Mouse (Mus musculus) hindbrain, embryonic 10.5 days (tissue): ENCODE measurements around the gene Sh3bp5. TPM values are rescaled to one million over a fixed set of nuclear protein-coding genes. Genes with fewer than 3 reads are reported as not detected.

Experiments used
- DNase-seq: peaks from one replicate; pipeline ENCODE4 v3.0.0-alpha.2; 2017; ENCODE audit warnings: low spot score
- H3K27ac ChIP-seq: fragments of 300-500 bp; sonication (generic); 2 replicates; pipeline ENCODE4 v1.5.1; 2016; ENCODE audit warnings: mild to moderate bottlenecking, moderate library complexity
- H3K27me3 ChIP-seq: fragments of 300-500 bp; sonication (generic); 2 replicates; pipeline ENCODE4 v1.6.1; 2016; ENCODE audit warnings: mild to moderate bottlenecking; ENCODE audit not compliant: poor library complexity, insufficient read depth, severe bottlenecking
- H3K36me3 ChIP-seq: fragments of 300-500 bp; sonication (generic); 2 replicates; pipeline ENCODE4 v1.6.1; 2016; ENCODE audit warnings: mild to moderate bottlenecking, moderate library complexity
- H3K4me1 ChIP-seq: fragments of 300-500 bp; sonication (generic); replicated peaks from 2 replicates; pipeline ENCODE4 v1.6.1; 2016; ENCODE audit warnings: mild to moderate bottlenecking
- H3K4me3 ChIP-seq: fragments of 300-500 bp; sonication (generic); 2 replicates; pipeline ENCODE4 v1.5.1; 2016; ENCODE audit warnings: mild to moderate bottlenecking, moderate library complexity
- H3K9me3 ChIP-seq: fragments of 300-500 bp; sonication (generic); 2 replicates; pipeline ENCODE4 v1.6.1; 2016; ENCODE audit warnings: mild to moderate bottlenecking, moderate library complexity
- WGBS: fragments of 180-500 bp; shearing (Covaris S2); methylation state at CpG from one replicate; pipeline ENCODE4 v1.1.7; 2016; 5-methylcytosine and 5-hydroxymethylcytosine counted together
- polyA plus RNA-seq: library from polyadenylated mRNA; unstranded; fragments of >200 nt; fragmentation: Nextera tagmentation; extraction: Ambion mirVana; gene quantifications from 2 replicates; pipeline ENCODE4 v1.2.1, GENCODE M21; 2016

Sh3bp5 gene
- polyA plus RNA-seq, 1 experiment from 2014 or later, result 23.7 TPM

DNA sequence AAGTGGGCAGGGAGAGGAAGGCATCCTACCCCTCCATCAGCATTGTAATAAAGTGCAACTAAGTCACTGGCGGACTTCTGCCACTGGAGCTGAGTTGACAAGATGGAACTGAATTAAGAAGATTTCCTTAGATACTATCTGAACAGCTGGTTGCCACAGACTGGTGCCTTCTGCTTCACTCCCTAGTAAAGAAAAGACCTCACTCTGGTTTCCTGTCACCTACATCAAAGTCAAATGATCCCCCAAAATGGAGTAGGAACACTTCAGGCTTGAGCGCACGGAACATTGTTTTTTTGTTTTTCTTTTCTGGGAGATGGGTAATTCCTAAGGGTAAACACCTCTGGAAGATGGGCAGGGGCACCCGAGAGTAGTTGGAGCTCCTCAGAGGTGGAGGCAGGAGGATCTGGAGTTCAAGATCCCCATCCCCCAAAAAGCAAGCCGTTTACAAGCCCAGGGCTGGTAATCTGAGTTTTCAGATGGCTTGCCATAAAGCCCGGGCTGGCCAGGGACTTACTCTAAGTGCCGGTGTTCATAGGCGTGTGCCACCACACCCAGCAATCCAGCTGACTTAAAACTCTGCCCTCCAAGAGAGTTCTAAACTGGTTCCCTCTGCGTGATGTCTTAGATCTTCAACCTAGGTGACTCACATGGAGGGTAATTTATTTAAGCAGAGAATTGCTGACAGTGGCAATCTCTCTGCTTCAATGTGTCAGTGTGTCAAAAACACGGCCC lies 21.5 kb downstream of the Sh3bp5 start:
- no peak for DNase-seq
- 77% methylated on average over 10 of the region's 10 CpGs for WGBS
- Histone ChIP-seq H3K9me3 (no peaks in the 10 kb centered on the region), H3K4me1 (peaks cover 65% of the 10 kb centered on the region), H3K27ac (peak overlapping the region; percentile 72), H3K27me3 (no peaks in the 10 kb centered on the region), H3K36me3 (no peaks in the 10 kb centered on the region; the same call in 1 of the 2 replicates), H3K4me3 (no peak overlapping the region)

DNA sequence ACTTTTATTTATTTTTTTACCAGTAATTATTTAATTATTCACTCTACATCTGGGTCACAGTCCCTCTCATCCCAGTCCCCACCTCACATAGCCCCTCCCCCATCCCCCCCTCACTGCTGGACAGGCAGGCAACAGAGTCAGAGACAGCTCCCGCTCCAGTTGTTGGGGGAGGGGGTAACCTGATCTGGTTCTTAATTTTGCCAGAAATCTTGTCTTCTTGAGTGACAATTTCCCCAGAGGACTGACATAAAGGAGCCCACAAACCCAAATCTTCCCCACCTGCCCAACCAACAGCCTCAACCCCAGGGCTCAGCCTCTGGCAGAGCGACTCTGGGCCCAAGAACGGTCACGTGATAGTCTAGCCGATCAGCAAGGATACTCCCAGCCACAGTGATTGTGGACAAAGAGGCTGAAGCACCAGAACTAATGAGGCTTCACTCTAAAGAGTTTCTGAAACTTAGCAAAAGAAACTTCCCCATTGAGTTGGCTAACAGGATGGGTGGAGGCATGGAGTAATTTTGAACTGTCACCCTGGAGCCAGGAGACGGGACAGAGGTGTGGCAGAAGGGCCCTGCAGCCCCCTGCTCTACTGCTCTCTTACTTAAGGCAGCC lies 22.3 kb downstream of the Sh3bp5 start:
- H3K4me1 ChIP-seq, result peaks cover 66% of the 10 kb centered on the region
- peak; percentile 33 for DNase-seq
- H3K27ac ChIP-seq, result peak overlapping the region; percentile 72
- WGBS, result 34% methylated on average over 6 of the region's 6 CpGs
- H3K9me3 ChIP-seq, result no peaks in the 10 kb centered on the region
- no peaks in the 10 kb centered on the region; the same call in 1 of the 2 replicates for H3K36me3 ChIP-seq
- no peak overlapping the region for H3K4me3 ChIP-seq
- no peaks in the 10 kb centered on the region for H3K27me3 ChIP-seq

- DNase-seq, result no peak
- Histone ChIP-seq H3K36me3 (no peaks in the 10 kb centered on the region; the same call in 1 of the 2 replicates), H3K27ac (peak overlapping the region; percentile 50), H3K9me3 (no peaks in the 10 kb centered on the region), H3K4me1 (peaks cover 72% of the 10 kb centered on the region), H3K27me3 (no peaks in the 10 kb centered on the region), H3K4me3 (no peak overlapping the region)
- 73% methylated on average over 10 of the region's 10 CpGs for WGBS
Observed at GRCm38 (mm10) chr14:31412651-31413056, 23.2 kb downstream of the Sh3bp5 start.

- Histone ChIP-seq H3K9me3 (no peaks in the 10 kb centered on the region), H3K36me3 (no peaks in the 10 kb centered on the region; the same call in 1 of the 2 replicates), H3K4me3 (no peak overlapping the region), H3K27me3 (no peaks in the 10 kb centered on the region), H3K27ac (no peak overlapping the region), H3K4me1 (peaks cover 78% of the 10 kb centered on the region)
- WGBS, result 78% methylated on average over 4 of the region's 4 CpGs
- no peak for DNase-seq
Observed at GRCm38 (mm10) chr14:31410737-31411136, 25.1 kb downstream of the Sh3bp5 start.

DNA sequence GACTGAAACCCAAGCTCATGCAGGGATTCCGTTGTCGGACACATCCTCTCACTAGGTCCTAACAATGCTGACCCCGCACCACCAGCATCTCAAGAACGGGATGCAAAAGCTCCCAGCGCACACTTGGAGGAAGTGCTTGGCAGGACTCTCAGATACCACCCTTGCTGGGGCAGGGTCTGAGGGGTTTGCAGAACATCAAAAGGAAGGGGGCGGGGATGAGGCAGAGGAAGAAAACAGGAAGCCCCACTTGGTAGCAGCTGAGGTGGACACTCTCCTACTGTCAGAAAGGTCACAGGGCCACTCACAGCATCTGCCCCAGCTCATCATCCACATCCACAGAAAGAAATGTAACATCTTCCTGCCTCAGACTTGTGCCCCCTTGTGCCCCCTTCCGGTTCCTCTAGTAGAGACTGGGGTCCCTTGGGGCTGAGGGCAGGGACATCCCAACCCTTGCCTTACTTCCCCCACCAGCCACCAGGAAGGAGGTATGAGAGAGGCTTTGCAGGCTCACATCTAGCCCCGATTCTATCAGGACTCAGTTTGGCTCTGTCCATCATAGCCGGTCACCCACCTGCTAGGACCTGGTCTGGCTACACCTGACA lies 25.7 kb downstream of the Sh3bp5 start:
- Histone ChIP-seq H3K4me1 (peaks cover 77% of the 10 kb centered on the region), H3K27ac (no peak overlapping the region), H3K27me3 (no peaks in the 10 kb centered on the region), H3K9me3 (no peaks in the 10 kb centered on the region), H3K4me3 (no peak overlapping the region), H3K36me3 (no peaks in the 10 kb centered on the region; the same call in 1 of the 2 replicates)
- no peak for DNase-seq
- WGBS, result 77% methylated on average over 9 of the region's 9 CpGs

- 44% methylated on average over 8 of the region's 8 CpGs for WGBS
- Histone ChIP-seq H3K27me3 (no peaks in the 10 kb centered on the region), H3K36me3 (no peaks in the 10 kb centered on the region; the same call in 1 of the 2 replicates), H3K4me1 (peaks cover 66% of the 10 kb centered on the region), H3K27ac (peak overlapping the region; percentile 16; the same call in 1 of the 2 replicates), H3K4me3 (no peak overlapping the region), H3K9me3 (no peaks in the 10 kb centered on the region)
- DNase-seq, result no peak
Observed at GRCm38 (mm10) chr14:31408666-31409065, 27.2 kb downstream of the Sh3bp5 start.

GRCm38 (mm10) chr14:31407911-31408604 lies 27.8 kb downstream of the Sh3bp5 start:
- peaks cover 61% of the 10 kb centered on the region for H3K4me1 ChIP-seq
- H3K9me3 ChIP-seq, result no peaks in the 10 kb centered on the region
- no peaks in the 10 kb centered on the region; the same call in 1 of the 2 replicates for H3K36me3 ChIP-seq
- H3K27ac ChIP-seq, result 0 out of 2 replicates have a peak overlapping the region, but pooled peaks have one; percentile 23
- no peak for DNase-seq
- 63% methylated on average over 6 of the region's 6 CpGs for WGBS
- no peaks in the 10 kb centered on the region for H3K27me3 ChIP-seq
- H3K4me3 ChIP-seq, result no peak overlapping the region

DNA sequence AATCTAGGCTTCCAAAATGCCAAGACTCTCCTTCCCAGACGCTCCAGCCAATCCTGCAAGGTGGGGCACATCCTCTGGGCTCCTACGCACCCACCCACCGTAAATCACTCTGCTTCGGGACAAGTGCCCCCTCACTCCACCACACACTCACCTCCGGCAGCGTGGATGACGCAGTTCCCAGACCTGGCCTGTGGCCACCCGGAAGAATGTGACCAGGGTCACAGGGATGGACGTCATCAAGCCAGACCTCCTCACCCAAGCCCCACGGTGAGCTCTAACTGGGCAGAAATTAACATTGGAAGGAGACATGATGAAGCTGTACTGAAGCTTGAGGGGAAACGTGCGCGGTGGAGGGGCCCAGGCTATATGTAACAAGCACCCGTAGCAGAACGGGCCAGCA lies 28.7 kb downstream of the Sh3bp5 start:
- no peaks in the 10 kb centered on the region for H3K9me3 ChIP-seq
- H3K27me3 ChIP-seq, result no peaks in the 10 kb centered on the region
- no peaks in the 10 kb centered on the region; the same call in 1 of the 2 replicates for H3K36me3 ChIP-seq
- H3K4me1 ChIP-seq, result peaks cover 52% of the 10 kb centered on the region
- DNase-seq, result no peak
- H3K4me3 ChIP-seq, result no peak overlapping the region
- no peak overlapping the region for H3K27ac ChIP-seq
- 89% methylated on average over 15 of the region's 15 CpGs for WGBS

GRCm38 (mm10) chr14:31406154-31406810 lies 29.6 kb downstream of the Sh3bp5 start:
- Histone ChIP-seq H3K27me3 (no peaks in the 10 kb centered on the region), H3K9me3 (no peaks in the 10 kb centered on the region), H3K4me1 (peaks cover 49% of the 10 kb centered on the region), H3K36me3 (no peaks in the 10 kb centered on the region; the same call in 1 of the 2 replicates), H3K4me3 (no peak overlapping the region), H3K27ac (no peak overlapping the region)
- WGBS, result 88% methylated on average over 12 of the region's 12 CpGs
- no peak for DNase-seq

DNA sequence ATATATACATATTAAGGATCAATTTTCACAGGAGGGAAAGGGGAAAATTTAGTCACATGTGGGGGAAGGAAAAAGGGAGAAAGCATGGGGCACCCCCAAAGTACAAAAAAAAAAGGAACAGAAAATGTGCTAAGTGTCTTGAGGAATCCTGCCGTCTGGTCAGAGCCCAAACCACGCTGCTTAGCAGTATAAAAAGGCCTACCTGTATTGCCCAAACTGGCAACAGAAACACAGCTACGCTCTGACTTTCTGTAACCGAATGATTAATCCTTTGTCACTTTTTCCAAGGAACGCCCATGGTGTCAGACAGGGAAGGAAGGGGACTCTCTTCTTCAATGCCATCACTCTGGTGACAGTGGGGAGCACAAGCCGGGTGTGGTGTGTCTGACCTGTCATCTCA lies 30.2 kb downstream of the Sh3bp5 start:
- H3K9me3 ChIP-seq, result no peaks in the 10 kb centered on the region
- WGBS, result 88% methylated on average over 6 of the region's 6 CpGs
- H3K36me3 ChIP-seq, result no peaks in the 10 kb centered on the region; the same call in 1 of the 2 replicates
- no peak for DNase-seq
- peaks cover 44% of the 10 kb centered on the region for H3K4me1 ChIP-seq
- H3K27ac ChIP-seq, result no peak overlapping the region
- no peaks in the 10 kb centered on the region for H3K27me3 ChIP-seq
- no peak overlapping the region for H3K4me3 ChIP-seq

DNA sequence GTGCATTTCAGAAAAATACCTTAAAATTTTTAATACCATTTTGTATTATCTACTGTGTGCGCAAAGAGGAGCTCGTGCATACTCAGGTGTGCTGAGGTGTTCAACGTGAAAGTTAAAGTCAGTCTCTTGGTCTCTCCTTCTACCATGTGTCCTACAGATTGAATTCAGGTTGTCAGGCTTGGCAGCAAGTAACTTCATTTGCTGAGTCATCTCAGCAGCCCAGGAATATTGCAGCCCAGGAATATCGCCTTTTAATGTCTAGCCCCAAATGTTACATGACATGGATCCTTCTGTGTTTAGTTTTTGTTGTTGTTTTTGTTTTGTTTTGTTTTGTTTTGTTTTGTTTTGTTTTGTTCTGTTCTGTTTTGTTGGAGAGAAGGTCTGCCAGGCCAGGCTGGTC lies 31.2 kb downstream of the Sh3bp5 start:
- no peak overlapping the region for H3K27ac ChIP-seq
- H3K4me3 ChIP-seq, result no peak overlapping the region
- WGBS, result 96% methylated on average over 4 of the region's 4 CpGs
- no peaks in the 10 kb centered on the region for H3K27me3 ChIP-seq
- DNase-seq, result no peak
- no peaks in the 10 kb centered on the region for H3K36me3 ChIP-seq
- H3K9me3 ChIP-seq, result no peaks in the 10 kb centered on the region
- H3K4me1 ChIP-seq, result peaks cover 39% of the 10 kb centered on the region

GRCm38 (mm10) chr14:31403995-31404394 lies 31.9 kb downstream of the Sh3bp5 start:
- Histone ChIP-seq H3K27ac (no peak overlapping the region), H3K9me3 (no peaks in the 10 kb centered on the region), H3K4me1 (peaks cover 32% of the 10 kb centered on the region), H3K27me3 (no peaks in the 10 kb centered on the region), H3K4me3 (no peak overlapping the region), H3K36me3 (no peaks in the 10 kb centered on the region)
- DNase-seq, result no peak
- 70% methylated on average over 8 of the region's 8 CpGs for WGBS
